Mouse (Mus musculus) heart, postnatal 36 days (tissue): Measurements from ENCODE around the gene Platr17. TPM values are rescaled to one million over a fixed set of nuclear protein-coding genes. Genes with fewer than 3 reads are reported as not detected.
"Not testable (repeated sequence)": the region's sequence is repeated elsewhere in the genome, so short reads cannot be mapped to it uniquely, and the experiment has no call there.

Source experiments
- DNase-seq, 2 experiments: peaks; one replicate each; pipeline ENCODE4 v3.0.0; 2021 to 2022
- intact Hi-C: fragments of 180-260 bp; cut with DNase I; formaldehyde crosslinking; loops from one replicate; pipeline ENCODE4 v1.15.1; 2025
- total RNA-seq, 2 experiments: library from RNA; stranded (reverse); gene quantifications; 2 replicates each; pipeline ENCODE4 v1.2.3; 2021

Platr17 gene
- total RNA-seq, 2 experiments from 2014 or later: not detected

DNA sequence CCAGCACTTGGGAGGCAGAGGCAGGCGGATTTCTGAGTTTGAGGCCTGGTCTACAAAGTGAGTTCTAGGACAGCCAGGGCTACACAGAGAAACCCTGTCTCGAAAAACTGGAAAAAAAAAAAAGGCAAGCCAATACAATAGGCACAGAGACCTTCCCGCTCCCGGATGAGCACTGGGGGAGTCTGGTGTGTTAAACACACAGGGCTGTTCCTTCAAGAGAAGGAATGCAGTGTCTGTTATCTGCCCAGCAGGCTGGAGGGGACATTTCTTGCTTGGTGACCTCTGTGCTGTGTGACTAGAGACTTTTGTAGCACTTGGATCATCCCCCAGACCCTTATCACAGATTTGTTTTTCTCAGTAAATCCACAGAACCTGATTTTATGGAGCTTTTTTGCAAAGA lies 3.3 kb upstream of the Platr17 start:
- intact Hi-C loops: loop anchor here (2.0 kb wide), 1 partner anchor 19 kb away; no protein-coding TSS in a partner anchor
- DNase-seq: no peak

DNA sequence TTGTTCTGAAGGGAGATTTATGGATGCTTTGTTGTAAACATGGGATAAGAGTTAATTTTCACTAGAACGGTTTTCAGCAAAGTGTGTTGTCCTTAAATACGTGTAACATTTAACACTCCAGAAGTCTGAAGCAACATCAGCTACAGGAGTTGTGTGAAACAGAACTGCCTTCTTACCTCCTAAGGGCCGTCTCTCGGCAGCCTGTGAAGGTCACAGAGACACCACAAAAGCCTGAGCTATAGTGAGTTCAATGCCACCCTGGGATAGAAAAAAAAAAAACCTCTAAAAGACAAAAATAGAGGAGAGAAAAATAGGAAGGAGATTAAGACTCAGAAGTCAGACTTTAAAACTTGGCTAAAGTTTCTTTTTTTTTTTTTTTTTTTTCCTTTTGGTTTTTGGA lies 2.9 kb upstream of the Platr17 start:
- intact Hi-C loops: loop anchor here (2.0 kb wide), 1 partner anchor 19 kb away; no protein-coding TSS in a partner anchor
- DNase-seq: no peak

GRCm38 (mm10) chr17:33902491-33902890 lies 2.4 kb upstream of the Platr17 start:
- no peak for DNase-seq
- intact Hi-C loops: loop anchor here (2.0 kb wide), 1 partner anchor 18 kb away; no protein-coding TSS in a partner anchor

DNA sequence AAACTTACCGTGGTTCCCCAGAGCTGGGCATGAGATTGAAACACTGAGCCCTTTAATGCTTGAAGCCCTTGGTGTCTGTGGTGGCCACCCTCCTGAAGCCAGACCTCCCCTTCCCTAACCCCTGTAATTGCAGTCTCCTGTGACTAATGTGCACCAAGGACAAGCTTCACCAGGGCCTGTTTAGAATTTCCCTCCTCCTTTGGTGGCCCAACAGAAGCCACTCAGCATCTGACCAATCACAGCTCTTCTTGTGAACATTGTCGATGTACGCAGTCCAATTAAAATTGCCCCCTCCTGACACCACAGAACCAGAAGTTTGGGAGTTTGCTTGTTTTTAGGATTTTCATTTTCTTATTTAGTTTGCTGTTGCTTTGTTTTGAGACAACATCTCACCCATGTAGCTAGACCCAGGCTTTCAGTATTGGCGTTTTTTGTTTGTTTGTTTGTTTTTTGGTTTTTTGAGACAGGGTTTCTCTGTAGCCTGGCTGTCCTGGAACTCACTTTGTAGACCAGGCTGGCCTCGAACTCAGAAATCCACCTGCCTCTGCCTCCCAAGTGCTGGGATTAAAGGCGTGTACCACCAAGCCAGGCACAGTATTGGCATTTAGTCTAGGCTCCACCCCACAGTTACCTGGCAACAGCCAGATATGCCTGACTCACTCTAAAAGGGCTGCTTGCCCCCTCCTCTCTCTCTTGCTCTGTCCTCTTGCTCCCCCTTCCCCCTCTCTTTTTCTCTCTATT lies 854 bp upstream of the Platr17 start:
- DNase-seq: not testable (repeated sequence)
- intact Hi-C loops: loop anchor here (2.0 kb wide), 1 partner anchor 17 kb away; no protein-coding TSS in a partner anchor

GRCm38 (mm10) chr17:33908331-33909076 lies 3.6 kb downstream of the Platr17 start:
- DNase-seq: peak; percentile 34 to 41
- intact Hi-C loops: no loop called here

GRCm38 (mm10) chr17:33909077-33909868 lies 4.3 kb downstream of the Platr17 start, which contains the start of gene Daxx:
Gene Daxx (plus strand): TSS chr17:33909414.
- DNase-seq: peak; percentile 99 to 100
- intact Hi-C loops: no loop called here

GRCm38 (mm10) chr17:33909869-33910250 lies 4.9 kb downstream of the Platr17 start:
- peak; percentile 56 to 60 for DNase-seq
- intact Hi-C loops: no loop called here

DNA sequence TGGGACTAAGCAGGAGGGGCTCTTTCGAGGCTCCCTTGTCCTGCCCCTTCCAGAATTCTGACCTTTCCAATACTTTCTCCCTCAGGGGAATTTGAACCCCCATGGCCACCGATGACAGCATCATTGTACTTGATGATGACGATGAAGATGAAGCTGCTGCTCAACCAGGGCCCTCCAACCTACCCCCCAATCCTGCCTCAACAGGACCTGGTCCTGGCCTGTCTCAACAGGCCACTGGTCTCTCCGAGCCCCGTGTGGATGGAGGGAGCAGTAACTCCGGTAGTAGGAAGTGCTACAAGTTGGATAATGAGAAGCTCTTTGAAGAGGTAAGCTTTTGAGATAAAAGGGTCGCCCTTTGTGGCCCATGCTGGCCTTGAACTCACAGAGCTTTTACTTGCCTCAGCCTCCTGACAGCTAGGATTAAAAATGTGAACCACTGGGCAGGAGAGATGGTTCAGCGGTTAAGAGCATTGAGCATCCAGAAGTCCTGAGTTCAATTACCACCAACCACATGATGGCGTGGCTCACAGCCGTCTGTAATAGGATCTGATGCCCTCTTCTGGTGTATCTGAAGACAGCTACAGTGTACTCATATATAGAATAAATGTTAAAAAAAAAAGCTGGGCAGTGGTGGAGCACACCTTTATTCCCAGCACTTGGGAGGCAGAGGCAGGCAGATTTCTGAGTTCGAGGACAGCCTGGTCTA lies 5.6 kb downstream of the Platr17 start:
- no peak for DNase-seq
- intact Hi-C loops: no loop called here

- DNase-seq: no peak
- intact Hi-C loops: no loop called here
Measured at GRCm38 (mm10) chr17:33911052-33911812, 6.3 kb downstream of the Platr17 start.

DNA sequence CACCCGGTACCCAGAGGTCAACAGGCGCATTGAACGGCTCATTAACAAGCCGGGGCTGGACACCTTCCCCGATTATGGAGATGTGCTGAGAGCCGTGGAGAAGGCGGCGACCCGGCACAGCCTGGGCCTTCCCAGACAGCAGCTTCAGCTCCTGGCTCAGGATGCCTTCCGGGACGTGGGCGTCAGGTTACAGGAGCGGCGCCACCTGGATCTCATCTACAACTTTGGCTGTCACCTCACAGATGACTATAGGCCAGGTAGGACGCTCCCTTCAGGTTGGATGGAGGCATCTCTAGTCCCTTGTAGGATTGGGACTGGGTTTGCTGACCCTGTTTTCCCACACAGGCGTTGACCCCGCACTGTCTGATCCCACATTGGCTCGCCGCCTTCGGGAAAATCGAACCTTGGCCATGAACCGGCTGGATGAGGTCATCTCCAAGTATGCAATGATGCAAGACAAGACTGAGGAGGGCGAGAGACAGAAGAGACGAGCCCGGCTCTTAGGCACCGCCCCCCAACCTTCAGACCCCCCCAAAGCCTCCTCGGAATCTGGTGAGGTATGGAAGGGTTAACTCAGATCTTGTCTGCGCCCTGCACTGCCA lies 7.0 kb downstream of the Platr17 start:
- no peak for DNase-seq
- intact Hi-C loops: no loop called here

GRCm38 (mm10) chr17:33913264-33913663 lies 8.3 kb downstream of the Platr17 start:
- no peak for DNase-seq
- intact Hi-C loops: no loop called here

DNA sequence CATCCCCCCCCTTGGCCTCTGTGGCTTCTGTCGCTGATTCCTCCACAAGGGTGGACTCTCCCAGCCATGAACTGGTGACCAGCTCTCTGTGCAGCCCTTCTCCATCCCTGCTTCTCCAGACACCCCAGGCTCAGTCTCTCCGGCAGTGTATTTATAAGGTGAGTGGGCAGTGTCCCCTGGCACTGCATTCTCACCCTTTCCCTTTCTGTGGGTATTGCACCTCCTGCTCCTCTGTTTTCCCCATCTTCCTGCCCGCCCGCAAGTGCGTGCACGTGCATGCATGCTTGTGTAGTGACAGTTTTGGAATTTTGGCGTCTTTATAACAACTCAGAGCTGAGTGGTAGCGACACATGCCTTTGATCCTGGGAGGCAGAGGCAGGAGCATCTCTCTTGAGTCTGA lies 9.0 kb downstream of the Platr17 start:
- intact Hi-C loops: no loop called here
- DNase-seq: no peak

DNA sequence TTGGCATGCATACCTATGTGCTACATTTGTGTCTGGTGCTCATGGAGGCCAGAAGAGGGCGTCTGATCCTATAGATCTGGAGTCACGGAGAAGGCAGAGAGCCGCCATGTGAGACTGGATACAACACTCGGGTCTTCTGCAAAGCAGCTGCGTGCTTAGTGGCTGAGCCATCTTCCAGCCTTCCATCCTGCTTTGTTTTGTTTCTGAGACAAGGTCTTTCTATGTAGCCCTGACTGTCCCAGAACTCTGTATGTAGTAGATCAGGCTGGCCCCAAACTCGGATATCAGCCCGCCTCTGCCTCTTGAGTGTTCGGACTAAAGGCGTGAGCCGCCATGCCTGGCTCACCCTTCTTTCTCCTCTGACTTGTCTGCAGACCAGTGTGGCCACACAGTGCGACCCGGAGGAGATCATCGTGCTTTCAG lies 10.0 kb downstream of the Platr17 start:
- intact Hi-C loops: no loop called here
- no peak for DNase-seq

DNA sequence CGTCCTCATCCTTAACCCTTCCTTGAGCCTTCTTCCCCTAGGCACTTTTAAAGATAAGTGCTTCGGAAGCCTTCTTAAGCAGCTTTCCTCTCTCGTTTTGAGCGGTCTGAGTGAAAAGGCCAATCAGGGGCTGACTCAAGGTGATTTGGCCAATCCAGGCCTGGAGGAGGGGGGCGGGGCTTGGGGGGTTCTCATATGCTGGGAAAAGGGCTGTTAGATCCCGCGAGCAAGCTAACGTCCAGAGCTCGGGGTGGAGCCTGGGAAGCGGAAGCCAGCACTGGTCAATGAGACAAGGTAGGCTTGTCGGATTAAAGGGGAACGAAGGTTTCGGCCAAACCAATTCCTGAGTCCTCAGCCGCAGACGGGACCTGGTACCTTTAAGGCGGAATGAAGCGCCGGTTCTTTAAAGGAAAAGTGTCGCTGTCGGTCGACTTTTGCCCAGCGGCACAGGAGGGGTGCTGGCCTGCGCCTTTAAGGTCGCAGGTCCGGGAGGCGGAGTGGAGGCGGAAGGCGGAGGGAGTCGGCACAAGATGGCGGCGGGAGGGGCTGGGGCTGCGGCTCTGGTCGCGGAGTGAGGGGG lies 10.8 kb downstream of the Platr17 start, which contains the start of the genes Tapbp and Zbtb22:
TSS of gene Tapbp (plus strand) at position 229 of the 580 bp plus-strand sequence.
TSS of gene Zbtb22 (plus strand) at position 234 of the 580 bp plus-strand sequence.
- intact Hi-C loops: no loop called here

GRCm38 (mm10) chr17:33916294-33916693 lies 11.4 kb downstream of the Platr17 start:
- DNase-seq: no peak
- intact Hi-C loops: no loop called here

More for the DNA sequence above, 10.8 kb downstream of the Platr17 start, which contains the start of the genes Tapbp and Zbtb22:
- DNase-seq: peak; percentile 93 to 95

GRCm38 (mm10) chr17:33916847-33917655 lies 12.1 kb downstream of the Platr17 start:
- no peak for DNase-seq
- intact Hi-C loops: no loop called here

- intact Hi-C loops: no loop called here
- DNase-seq: no peak
Measured at GRCm38 (mm10) chr17:33917656-33918292, 12.8 kb downstream of the Platr17 start.
